Mouse (Mus musculus): Measurements from ENCODE around the gene Zfp318. TPM values are rescaled to one million over a fixed set of nuclear protein-coding genes. Genes with fewer than 3 reads are reported as not detected.

The Zfp318 gene
- polyA plus RNA-seq, 2 experiments, result 1.5 to 2.1 TPM

- H3K9ac ChIP-seq (replicated peaks), result no peak overlapping the region
- H3K9me3 ChIP-seq (ENCODE audit: control insufficient read depth, low read length), result no peaks in the 10 kb centered on the region
- WGBS (ENCODE audit: insufficient replicate concordance), result 43% methylated on average over 3 of the region's 3 CpGs
- TF ChIP-seq EP300 (IDR thresholded peaks at IDR 0.05; ENCODE audit: low read depth) (no peak), CTCF (IDR thresholded peaks at IDR 0.05; ENCODE audit: low read depth) (peak; percentile 36; the same call in 1 of the 2 replicates)
- H3K27ac ChIP-seq, result no peak overlapping the region
- no peak overlapping the region for H3K4me3 ChIP-seq (ENCODE audit: insufficient read depth in 1 of 2, low read depth in 2 of 2, low read length in 2 of 2)
- no peaks in the 10 kb centered on the region for H3K27me3 ChIP-seq (ENCODE audit: control insufficient read depth, insufficient read depth, low read length)
- H3K36me3 ChIP-seq (replicated peaks; ENCODE audit: control insufficient read depth, insufficient read depth, low read depth), result no peaks in the 10 kb centered on the region; the same call in 1 of the 2 replicates
- no peak for ATAC-seq (ENCODE audit: insufficient read depth)
- no peaks in the 10 kb centered on the region for H3K4me1 ChIP-seq (replicated peaks; ENCODE audit: control insufficient read depth in 2 of 2, insufficient read depth in 2 of 2, low read length in 1 of 2)
- H3K4me2 ChIP-seq (ENCODE audit: low read depth), result no peak overlapping the region
- no peak for DNase-seq (ENCODE audit: low read depth in 3 of 3, low spot score in 3 of 3)
Observed at GRCm38 (mm10) chr17:46408478-46408877, 24.9 kb downstream of the Zfp318 start.

GRCm38 (mm10) chr17:46418628-46419027 is 35.1 kb downstream of the Zfp318 start:
- Histone ChIP-seq H3K9me3 (ENCODE audit: control insufficient read depth, low read length) (no peaks in the 10 kb centered on the region), H3K9ac (replicated peaks) (no peak overlapping the region), H3K4me3 (ENCODE audit: insufficient read depth in 1 of 2, low read depth in 2 of 2, low read length in 2 of 2) (no peak overlapping the region), H3K27me3 (ENCODE audit: control insufficient read depth, insufficient read depth, low read length) (no peaks in the 10 kb centered on the region), H3K4me2 (ENCODE audit: low read depth) (no peak overlapping the region), H3K4me1 (replicated peaks; ENCODE audit: control insufficient read depth in 2 of 2, insufficient read depth in 2 of 2, low read length in 1 of 2) (no peaks in the 10 kb centered on the region), H3K36me3 (replicated peaks; ENCODE audit: control insufficient read depth, insufficient read depth, low read depth) (no peaks in the 10 kb centered on the region), H3K27ac (no peak overlapping the region)
- ATAC-seq (ENCODE audit: insufficient read depth), result no peak
- TF ChIP-seq CTCF (IDR thresholded peaks at IDR 0.05; ENCODE audit: low read depth) (no peak), EP300 (IDR thresholded peaks at IDR 0.05; ENCODE audit: low read depth) (no peak)
- 73% methylated on average over 5 of the region's 5 CpGs for WGBS (ENCODE audit: insufficient replicate concordance)
- DNase-seq (ENCODE audit: low read depth in 3 of 3, low spot score in 3 of 3), result no peak

GRCm38 (mm10) chr17:46419717-46420116 is 36.2 kb downstream of the Zfp318 start:
- no peak overlapping the region for H3K4me2 ChIP-seq (ENCODE audit: low read depth)
- TF ChIP-seq CTCF (IDR thresholded peaks at IDR 0.05; ENCODE audit: low read depth) (peak; percentile 24; the same call in 1 of the 2 replicates), EP300 (IDR thresholded peaks at IDR 0.05; ENCODE audit: low read depth) (no peak)
- no peaks in the 10 kb centered on the region for H3K4me1 ChIP-seq (replicated peaks; ENCODE audit: control insufficient read depth in 2 of 2, insufficient read depth in 2 of 2, low read length in 1 of 2)
- H3K9me3 ChIP-seq (ENCODE audit: control insufficient read depth, low read length), result no peaks in the 10 kb centered on the region
- no peaks in the 10 kb centered on the region for H3K36me3 ChIP-seq (replicated peaks; ENCODE audit: control insufficient read depth, insufficient read depth, low read depth)
- no peak overlapping the region for H3K4me3 ChIP-seq (ENCODE audit: insufficient read depth in 1 of 2, low read depth in 2 of 2, low read length in 2 of 2)
- DNase-seq (ENCODE audit: low read depth in 3 of 3, low spot score in 3 of 3) (no peak), ATAC-seq (ENCODE audit: insufficient read depth) (no peak)
- H3K9ac ChIP-seq (replicated peaks), result no peak overlapping the region
- H3K27ac ChIP-seq, result no peak overlapping the region
- H3K27me3 ChIP-seq (ENCODE audit: control insufficient read depth, insufficient read depth, low read length), result no peaks in the 10 kb centered on the region

GRCm38 (mm10) chr17:46426496-46426895 is 43.0 kb downstream of the Zfp318 start:
- no peak for TF ChIP-seq CTCF (IDR thresholded peaks at IDR 0.05; ENCODE audit: low read depth)
- TF ChIP-seq EP300 (IDR thresholded peaks at IDR 0.05; ENCODE audit: low read depth), result no peak
- Histone ChIP-seq H3K9me3 (ENCODE audit: control insufficient read depth, low read length) (no peaks in the 10 kb centered on the region), H3K27ac (no peak overlapping the region), H3K4me3 (ENCODE audit: insufficient read depth in 1 of 2, low read depth in 2 of 2, low read length in 2 of 2) (no peak overlapping the region), H3K36me3 (replicated peaks; ENCODE audit: control insufficient read depth, insufficient read depth, low read depth) (no peaks in the 10 kb centered on the region), H3K9ac (replicated peaks) (no peak overlapping the region), H3K4me1 (replicated peaks; ENCODE audit: control insufficient read depth in 2 of 2, insufficient read depth in 2 of 2, low read length in 1 of 2) (no peaks in the 10 kb centered on the region), H3K4me2 (ENCODE audit: low read depth) (no peak overlapping the region), H3K27me3 (ENCODE audit: control insufficient read depth, insufficient read depth, low read length) (no peaks in the 10 kb centered on the region)
- no peak for ATAC-seq (ENCODE audit: insufficient read depth)
- DNase-seq (ENCODE audit: low read depth in 3 of 3, low spot score in 3 of 3), result no peak

- no peak for ATAC-seq (ENCODE audit: insufficient read depth)
- 6% methylated on average over 18 of the region's 18 CpGs for WGBS (ENCODE audit: insufficient replicate concordance)
Observed at GRCm38 (mm10) chr17:46428761-46429414, 45.4 kb downstream of the Zfp318 start, which contains the start of gene Crip3. Gene Crip3 (plus strand): TSS chr17:46428926.

More at GRCm38 (mm10) chr17:46428761-46429414, 45.4 kb downstream of the Zfp318 start, which contains the start of gene Crip3:
- Histone ChIP-seq H3K36me3 (replicated peaks; ENCODE audit: control insufficient read depth, insufficient read depth, low read depth) (no peaks in the 10 kb centered on the region), H3K4me1 (replicated peaks; ENCODE audit: control insufficient read depth in 2 of 2, insufficient read depth in 2 of 2, low read length in 1 of 2) (no peaks in the 10 kb centered on the region), H3K4me2 (ENCODE audit: low read depth) (no peak within 1 kb of the TSS), H3K4me3 (ENCODE audit: insufficient read depth in 1 of 2, low read depth in 2 of 2, low read length in 2 of 2) (no peak within 1 kb of the TSS), H3K27ac (no peak within 1 kb of the TSS), H3K9me3 (ENCODE audit: control insufficient read depth, low read length) (no peaks in the 10 kb centered on the region), H3K27me3 (ENCODE audit: control insufficient read depth, insufficient read depth, low read length) (no peaks in the 10 kb centered on the region), H3K9ac (replicated peaks) (no peak within 1 kb of the TSS)
- DNase-seq (ENCODE audit: low read depth in 3 of 3, low spot score in 3 of 3), result no peak
- TF ChIP-seq CTCF (IDR thresholded peaks at IDR 0.05; ENCODE audit: low read depth) (no peak), EP300 (IDR thresholded peaks at IDR 0.05; ENCODE audit: low read depth) (no peak)

Measured in liver, embryonic 14.5 days (tissue).